Mouse (Mus musculus): ENCODE data around the gene Kcnk2.
"Not testable (repeated sequence)": the region's sequence is repeated elsewhere in the genome, so short reads cannot be mapped to it uniquely, and the experiment has no call there.

The Kcnk2 gene

DNA sequence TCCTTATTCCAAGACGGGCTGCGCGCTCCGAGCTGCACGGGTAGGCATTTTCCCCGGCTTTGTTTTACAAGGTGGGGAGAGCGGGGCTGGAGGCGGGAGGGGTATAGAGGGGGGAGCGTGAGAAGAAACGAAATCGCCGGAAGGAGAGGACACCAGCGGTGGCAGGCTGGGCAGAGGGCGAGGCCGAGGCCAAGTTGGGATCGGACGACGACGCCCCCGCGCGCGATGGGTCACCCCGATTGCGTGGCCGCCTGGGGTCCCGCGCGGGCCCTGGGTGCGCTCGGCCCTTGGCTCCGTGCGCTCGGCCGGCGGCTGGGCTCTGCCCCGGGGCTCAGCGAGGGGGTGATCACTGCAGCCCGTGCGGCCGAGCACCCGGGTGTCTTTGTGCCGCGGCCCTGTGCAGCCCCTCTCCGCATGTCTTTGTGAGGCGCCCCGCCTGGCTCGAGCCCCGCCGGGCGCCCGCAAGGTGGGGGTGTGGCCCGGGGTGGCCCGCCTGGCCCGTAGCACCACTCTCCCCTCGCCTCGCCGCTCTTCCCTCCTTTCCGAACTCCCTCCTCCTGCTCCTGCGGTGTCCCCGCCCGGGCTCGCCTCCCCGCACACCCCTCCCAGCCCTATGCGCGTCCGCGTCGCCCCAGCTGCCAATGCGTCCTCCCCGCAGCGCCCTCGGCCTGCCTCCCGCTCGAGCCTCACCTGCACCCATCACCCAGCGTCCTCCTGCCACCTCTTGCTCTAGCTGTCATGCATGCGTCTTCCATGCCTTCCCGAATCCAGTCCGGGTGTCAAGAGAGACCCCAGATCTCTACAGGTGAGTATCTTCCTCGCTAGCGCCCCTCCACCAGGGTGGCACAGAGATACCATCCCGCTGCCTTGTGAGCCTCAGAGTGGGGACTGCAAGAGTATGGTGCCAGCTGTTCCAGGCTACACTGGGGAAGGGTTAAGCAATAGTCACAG lies 58.5 kb downstream of the Kcnk2 start:
- DNase-seq (ENCODE audit: low read depth), result no peak

DNA sequence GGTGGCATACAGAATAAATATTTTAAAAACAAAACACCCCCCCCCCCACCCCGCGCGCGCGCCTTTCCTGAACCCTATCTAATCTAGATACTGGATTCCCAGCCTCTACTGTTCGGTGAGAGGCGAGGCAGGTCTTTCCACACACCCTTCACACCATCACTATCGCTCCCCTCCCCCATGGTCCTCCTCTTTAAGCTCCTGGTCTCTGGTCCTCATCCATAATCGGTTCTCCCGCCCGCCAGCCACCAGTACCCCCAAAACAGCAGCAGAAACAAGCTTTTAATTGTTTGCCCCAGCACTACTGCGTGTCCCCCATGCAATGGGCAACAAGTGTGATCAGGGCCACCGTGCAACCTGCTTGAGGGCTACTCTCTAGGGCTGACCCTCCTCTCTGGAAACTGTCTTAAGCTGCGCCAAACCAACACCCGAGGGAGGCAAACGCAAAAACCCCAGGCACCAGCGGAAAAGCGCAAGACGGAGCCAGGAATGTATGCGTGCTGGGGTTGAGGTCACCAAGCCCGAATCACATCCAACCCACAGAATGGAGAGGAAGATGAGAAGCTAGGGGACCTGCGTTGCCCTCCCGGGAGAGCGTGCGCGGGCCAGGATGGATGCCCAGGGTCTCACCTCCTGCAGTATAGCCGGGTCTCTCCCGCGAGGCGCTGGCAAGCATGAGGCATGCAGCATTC lies 59.5 kb downstream of the Kcnk2 start:
- DNase-seq (ENCODE audit: low read depth), result no peak

DNA sequence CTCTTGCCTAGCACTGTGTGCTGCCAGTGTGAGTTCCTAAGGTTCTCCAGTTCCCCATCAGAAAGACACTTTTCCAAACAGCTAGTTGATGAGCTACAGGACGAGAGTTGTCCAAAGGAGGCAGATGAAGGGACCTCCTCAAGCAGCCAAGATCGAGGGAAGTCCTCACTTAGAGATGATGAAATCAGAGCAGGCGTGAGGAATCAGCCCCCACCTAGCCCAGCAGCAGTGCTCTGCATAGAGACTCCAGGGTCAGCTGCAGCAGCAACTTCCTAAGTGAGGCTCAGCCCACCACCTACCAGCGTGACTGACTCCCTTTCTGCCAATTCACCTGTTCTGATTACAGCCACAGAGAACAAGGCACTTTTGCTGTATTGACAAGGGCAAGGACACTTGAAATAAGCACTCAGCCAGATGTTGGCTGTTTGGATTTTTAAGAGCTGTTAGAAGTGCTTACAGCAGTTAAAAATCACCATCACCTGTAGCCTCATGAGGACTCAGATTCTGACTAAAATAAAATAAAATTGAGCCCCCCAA lies 60.6 kb downstream of the Kcnk2 start:
- no peak for DNase-seq (ENCODE audit: low read depth)

DNA sequence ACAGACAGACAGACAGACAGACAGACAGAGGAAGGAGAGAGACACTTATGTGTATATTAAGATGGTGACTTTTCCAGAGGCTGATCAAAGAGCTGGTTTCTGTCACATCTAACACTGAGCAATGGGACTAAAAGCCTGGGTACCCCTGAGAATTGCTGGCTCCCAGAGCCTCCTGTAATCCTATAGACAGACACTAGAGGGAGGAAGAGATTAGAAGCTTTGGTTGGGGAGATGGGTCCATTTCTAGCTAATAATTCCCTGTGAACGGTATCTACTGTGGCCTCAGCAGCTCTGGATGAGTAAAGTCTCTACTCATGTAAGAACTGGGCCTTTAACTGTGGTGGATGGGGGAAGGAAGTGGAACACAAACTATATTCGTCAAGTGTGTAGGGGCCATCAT lies 86.2 kb downstream of the Kcnk2 start:
- no peak for DNase-seq (ENCODE audit: low read depth)

DNA sequence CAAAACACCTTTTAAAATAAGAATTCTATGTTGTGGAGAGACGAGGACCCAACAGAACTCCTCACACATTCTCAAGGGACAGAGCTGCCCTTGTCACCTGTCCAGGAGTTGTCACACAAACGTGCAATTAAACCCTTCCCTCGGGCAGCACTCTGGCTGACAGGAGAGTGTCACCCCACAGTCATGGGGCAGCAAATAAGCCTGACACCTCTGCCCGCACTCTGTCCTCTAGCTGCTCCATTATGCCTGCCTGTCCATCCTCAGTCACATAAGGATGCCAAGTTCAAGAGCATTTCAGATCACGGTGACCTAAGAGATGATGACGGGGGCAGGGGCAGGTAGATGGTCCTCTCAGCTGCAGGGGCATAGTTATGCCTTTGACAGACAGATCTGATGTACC lies 87.6 kb downstream of the Kcnk2 start:
- no peak for DNase-seq (ENCODE audit: low read depth)

DNA sequence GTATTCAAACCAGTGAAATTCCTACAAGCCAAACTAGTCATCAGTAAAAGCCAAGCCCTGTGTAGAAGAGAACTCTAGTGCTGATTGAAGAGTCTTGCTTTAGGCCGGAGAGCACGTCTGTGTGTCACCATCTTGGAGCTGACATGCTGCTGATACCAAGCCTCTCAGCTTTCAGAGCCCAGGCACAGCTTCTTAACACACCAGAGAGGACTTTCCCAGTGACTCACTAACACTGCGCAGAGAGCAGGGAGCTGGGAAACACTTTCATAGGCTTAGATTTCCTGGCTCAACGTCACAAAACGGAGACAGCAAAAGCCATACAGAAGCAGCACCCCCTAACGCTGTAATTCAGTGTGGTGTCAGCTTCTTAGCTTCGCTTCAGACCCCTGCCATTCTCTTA lies 88.3 kb downstream of the Kcnk2 start:
- no peak for DNase-seq (ENCODE audit: low read depth)

DNA sequence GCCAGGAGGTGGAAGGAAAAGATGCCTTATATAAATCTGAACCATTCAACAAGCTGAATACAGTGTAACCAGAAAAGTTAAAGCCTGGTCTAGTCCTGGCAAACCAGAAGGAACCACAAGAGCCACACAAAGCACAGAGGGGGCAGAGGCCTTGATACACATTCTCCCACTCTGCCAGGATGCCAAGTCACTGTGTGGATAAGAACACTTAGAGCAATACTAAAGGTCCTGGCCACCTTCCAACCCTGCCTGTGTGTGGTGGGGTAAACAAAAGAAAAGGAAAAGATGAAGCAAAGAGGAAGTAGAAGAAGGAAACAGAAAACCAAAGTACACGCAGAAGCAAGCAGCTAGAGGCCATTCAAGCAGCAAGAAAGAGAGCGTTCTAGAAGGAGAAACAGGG lies 91.9 kb downstream of the Kcnk2 start:
- no peak for DNase-seq (ENCODE audit: low read depth)

DNA sequence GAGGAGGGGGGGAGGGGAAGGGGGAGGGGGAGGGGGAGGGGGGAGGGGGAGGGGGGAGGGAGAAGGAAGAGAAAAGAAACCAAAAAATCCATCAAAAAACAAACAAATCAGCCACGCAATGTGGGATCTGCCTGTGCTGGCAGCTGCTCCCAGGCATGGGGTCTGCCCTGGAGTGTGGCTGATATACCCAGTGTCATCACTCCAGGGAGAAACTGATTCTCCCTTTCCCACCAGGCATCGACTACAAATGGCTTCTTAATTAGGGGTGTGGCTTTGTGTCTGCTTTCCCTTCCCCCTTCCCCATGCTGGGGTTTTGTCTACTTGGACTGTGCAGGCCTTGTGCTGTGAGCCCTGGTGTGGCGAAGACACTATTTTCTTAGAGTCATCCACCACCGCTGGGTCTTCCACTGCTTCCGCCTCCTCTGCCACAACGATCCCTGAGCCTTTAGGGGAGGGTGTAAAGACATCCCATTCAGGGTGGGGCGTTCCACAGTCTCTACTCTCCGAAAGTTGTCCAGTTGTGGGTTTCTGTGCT lies 97.0 kb downstream of the Kcnk2 start:
- no peak for DNase-seq (ENCODE audit: low read depth)

DNA sequence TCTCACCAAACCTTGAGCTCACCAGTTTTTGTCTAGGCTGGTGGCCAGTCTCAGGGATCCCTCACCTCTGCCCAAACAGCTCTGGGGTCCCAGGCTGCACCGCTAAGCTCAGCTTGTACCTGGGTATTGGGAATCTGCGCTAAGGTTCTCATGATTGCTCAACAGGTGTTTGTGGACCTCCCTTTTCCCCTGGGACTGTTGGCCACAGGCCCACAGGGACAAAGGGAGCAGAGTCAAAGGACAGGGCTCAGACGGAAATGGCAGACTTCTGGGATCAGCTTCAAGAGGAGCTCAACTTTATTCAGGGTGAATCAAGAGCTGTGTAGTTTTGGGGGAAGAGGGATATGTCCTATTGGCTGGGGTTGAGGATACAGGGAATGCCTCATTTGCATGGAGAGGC lies 99.1 kb downstream of the Kcnk2 start:
- no peak for DNase-seq (ENCODE audit: low read depth)

DNA sequence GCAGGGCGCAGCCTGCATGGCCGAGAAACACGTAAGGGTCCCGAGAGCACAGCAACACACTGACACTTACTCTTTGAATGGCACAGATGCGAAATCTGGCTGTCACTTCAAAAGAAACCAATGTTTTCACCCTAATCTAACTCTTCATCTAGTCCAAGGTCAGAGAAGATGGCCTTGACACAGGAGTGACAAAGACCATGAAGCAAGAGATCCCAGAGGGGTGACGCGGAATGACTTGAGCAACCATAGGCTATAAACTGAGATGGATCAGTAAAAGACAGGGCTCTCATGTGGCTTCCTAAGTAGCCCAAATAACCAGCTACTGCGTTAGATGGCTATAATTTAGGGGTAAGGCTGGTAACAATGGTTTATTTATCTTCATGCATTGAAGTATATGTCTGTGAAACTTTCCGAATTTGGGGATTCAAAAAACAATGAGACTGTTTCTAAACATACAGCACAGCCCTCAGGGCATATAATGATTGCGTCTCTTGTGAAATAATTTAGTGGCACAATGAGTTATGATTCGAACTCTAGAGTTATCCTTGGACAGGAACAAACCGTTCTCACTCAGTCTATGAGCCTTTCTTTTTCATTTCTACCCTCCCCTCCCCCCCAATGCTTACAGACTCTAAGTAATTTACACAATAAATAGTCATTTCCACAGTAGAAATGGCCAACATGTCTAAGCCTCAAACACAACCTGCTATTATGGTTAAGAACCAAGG lies 108.2 kb downstream of the Kcnk2 start:
- no peak for DNase-seq (ENCODE audit: low read depth)

DNA sequence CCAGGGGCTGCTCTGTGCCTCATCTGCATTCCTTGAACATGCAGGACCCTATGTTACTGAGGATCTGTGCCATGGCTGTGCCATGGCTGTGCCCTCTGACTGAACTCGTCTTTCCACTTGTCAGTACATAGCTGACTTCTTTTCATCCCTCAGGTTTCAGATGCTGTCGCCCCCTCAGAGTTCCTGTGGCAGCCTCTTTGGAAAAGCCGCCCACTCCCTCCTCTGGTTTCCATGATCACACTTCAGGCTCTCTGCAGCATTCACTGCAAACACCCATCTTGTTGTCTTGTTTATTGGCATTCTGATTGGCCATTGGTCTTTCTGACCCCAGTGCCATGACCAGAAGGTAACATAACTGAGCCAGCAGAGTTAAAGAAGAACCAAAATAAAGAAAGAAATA lies 111.2 kb downstream of the Kcnk2 start:
- DNase-seq (ENCODE audit: low read depth), result no peak

DNA sequence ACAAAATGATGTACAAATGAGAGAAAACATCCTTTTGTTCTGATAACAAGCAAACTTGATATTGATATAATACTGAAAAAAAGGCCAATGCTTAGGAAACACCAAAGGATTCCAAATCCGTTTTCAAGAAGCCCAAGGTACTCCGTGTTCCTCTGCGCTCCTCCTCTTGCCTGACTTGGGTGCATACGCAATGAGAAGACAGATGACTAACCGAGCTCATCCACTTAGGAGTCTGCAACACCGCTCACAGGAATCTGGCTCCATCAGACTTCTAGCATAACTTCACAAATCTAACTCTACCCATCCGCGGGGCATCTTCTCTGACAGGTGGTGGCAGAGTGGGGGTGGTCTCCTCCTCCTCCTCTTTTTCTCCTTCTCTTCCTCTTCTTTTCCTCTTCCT lies 113.1 kb downstream of the Kcnk2 start:
- no peak for DNase-seq (ENCODE audit: low read depth)

DNA sequence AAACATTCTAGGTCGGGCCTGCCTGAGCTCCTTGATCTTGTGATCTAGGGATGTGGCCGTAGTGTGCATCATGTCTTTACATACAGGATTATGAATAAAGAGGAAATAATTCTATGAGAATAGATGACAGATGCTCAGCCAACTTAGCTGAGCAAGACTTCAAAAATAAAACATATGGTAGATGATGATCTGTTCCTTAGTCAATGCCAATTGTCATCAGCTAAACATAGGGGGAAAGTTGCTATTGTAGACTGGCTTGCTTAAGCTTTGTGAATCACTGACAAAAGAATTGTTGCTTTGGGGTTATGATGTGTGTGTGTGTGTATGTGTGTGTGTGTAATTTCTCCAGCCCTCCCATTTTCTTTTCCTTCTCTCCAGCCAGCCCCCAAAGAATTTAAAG lies 129.8 kb downstream of the Kcnk2 start:
- no peak for DNase-seq (ENCODE audit: low read depth)

DNA sequence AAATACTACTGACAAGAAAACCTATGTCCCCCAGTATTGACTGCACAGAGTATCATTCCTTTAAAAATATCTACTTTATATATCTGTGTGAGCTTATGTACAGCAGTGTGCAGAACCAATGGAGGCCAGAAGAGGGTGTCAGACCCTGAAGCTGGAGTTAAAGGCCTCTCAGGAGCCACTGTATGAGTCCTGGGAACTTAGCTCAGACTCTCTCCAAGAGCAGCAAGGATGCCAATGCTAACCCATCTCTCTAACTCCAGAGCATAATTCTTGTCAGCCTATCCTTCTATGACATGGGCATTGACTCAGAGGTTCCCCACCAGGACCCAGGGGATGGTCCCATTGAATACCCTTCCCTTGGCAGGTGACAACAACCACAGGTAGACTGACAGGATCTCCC lies 148.4 kb downstream of the Kcnk2 start:
- no peak for DNase-seq (ENCODE audit: low read depth)

DNA sequence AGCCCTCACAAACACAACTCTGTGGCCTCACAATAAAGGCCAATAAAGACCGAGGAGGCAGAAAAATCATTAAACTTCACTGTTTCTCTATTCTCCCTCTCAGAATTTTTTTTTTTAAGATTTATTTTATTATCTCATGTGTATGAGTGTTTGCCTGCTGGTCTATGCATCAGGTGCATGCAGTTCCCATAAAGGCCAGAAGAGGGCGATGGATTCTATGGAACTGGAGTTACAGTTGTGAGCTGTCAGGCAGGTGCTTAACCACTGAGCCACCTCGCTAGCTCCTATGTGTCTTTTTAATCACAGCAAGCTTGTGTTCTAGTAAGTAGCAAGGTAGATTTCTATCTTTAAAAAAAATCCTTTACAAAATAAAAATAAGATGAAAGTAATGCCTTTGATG lies 148.9 kb downstream of the Kcnk2 start:
- DNase-seq (ENCODE audit: low read depth), result no peak

DNA sequence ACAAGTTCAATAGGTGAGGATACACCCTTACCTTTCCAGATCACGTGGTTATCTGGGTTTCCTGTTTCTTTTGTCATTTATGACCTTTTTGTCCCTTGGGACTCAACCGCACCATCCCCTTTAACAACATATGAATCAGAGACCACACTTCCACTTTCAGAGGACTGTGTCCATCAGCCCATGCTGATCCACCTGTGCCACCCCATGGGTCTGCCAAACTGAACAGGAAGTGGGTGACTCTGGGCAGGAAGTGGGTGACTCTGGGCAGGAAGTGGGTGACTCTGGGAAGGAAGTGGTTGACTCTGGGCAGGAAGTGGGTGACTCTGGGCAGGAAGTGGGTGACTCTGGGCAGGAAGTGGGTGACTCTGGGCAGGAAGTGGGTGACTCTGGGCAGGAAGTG lies 158.9 kb downstream of the Kcnk2 start:
- DNase-seq (ENCODE audit: low read depth), result not testable (repeated sequence)

DNA sequence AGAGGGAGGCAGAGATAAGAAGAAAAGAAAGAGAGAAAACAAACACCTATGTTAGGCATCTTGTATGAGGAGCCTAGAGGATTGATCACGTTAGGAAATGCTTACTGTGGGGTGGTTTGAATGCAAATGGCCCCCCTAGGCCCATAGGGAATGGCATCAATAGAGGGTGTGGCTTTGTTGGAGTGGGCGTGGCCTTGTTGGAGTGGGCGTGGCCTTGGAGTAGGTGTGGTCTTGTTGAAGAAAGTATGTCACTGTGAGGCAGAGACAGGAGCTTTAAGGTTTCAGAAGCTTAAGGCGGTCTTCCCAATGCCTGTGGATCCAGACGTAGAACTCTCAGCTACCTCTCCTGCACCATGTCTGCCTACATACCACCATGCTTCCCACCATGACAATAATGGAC lies 166.8 kb downstream of the Kcnk2 start:
- DNase-seq (ENCODE audit: low read depth), result no peak

DNA sequence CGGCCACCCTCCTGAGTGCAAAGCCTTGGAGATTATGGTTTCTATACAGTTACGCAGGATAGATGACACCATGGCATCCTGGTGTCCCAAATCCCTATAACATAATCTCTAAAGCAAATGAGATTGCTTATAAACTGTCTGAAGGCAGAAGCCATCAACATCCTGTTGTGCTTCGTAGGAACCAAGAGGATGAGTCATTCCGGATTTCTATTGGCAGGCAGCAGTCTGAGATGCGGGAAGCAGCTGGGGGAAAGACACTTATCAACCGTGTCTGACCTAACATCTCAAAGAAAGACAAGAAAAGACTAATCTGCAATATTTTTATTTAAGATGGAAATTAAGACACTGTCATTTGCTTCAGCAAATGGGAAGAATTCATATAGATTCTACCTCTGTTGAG lies 169.2 kb downstream of the Kcnk2 start:
- DNase-seq (ENCODE audit: low read depth), result no peak

DNA sequence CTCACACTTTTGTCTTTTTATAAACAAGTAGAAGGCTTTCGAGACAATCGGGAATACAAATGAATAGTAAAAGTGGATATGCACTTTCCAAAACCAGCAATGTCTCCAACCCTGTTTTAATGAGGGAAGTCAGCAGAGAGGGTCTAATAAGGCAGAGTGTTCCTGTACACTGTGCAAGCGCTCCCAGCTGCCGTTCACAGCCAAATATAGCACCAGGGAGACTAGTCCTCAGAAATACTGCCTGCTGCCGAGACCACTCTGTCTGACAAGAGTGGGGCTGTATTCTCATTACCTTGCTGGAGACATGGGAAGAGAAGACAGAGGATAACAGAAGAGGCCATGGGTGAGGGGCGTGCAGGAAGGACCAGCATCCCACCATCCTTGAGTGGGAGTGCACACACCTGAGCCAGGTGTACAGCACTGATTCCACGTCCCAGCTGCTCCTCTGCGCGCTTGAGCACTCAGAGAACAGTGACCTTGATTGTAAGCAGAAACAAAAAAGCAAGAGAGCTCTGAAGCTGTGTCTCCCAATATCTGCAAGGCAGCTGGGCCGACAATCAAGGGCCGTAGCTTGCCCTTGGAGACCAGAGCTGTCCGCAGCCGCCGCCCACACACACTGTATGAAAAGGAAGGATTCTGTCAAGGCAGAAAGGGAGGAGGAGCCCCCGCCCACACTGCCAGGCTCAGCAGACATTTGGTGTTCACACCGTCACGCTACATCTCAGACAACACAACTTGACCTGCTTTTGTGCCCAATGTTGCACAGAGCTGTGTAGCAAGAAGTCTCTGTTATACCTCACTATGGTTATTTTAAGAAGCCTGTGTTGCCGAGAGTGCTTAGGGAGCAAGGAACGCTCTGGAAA lies 173.6 kb downstream of the Kcnk2 start:
- no peak for DNase-seq (ENCODE audit: low read depth)

DNA sequence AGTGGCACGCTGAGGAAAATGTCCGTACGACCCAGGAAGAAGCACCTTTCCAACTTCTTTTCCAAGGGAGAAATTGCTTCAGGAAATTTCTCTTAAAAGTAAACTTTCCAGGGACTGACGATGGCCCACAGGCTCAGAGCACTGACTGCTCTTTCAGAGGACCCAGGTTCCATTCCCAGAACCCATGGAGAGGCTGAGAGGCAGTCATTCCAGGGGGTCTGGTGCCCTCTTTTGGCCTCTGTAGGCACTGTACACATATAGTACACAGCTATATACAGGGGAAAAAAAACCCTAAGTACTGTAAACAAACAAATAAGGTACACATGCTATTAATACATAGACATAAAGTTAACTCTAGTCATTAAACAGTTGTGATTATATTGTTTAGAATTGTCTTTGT lies 174.6 kb downstream of the Kcnk2 start:
- DNase-seq (ENCODE audit: low read depth), result no peak

DNA sequence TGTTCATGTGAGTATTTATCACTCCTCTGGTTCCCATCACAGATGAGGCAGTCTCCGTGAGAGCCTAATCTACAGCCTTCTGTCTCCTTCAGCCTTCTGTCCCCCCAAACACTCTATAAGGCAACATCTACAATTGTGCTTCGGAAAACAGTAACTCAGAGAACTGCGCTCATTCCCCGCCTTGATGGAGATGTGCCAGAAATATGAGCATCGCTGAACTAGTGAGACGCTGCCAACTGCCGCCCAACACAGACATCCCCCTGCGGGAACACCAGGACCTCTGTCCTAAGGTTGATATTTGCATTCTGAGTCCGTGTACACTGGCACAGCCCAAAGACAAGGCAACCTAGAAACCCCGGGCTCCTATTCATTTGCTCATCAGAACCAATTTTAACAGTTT lies 183.0 kb downstream of the Kcnk2 start:
- DNase-seq (ENCODE audit: low read depth), result no peak

All from naive thymus-derived CD4-positive, alpha-beta T cell, adult 2 months (primary cell).